Mouse (Mus musculus): ENCODE measurements around the gene Cited4. TPM values are rescaled to one million over a fixed set of nuclear protein-coding genes. Genes with fewer than 3 reads are reported as not detected.

The Cited4 gene
- polyA plus RNA-seq, 1 experiment from 2014 or later = 2.1 TPM

DNA sequence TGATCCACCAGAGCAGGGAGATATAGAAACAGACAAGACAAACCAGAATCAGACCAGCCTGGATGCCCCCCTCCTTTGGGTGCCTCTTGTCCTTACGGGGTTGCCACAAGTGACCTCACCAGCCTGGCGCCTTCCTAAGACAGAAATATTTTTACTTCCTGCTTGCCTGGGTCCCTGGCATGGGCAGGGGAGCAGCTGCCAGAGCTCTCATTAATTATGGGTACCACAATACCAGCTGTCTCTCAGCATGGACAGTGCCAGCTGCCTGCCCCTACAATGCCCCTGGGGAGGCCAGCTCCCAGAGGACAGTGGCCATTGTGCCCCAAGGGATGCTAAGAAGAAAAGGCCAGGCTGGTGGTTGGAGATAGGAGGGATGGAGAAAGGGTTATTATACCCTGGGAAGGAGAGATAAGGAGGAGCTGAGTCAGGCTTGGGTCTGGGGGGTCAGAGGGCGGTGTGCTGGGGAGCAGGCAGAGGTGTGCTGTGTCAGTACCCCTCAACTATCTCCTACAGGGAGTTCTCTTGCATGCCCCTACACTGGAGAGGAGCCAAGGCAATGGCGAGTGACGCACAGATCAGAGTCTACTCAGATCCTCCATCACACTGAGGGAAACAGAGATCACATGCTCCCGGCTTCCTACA, 47.6 kb downstream of the Cited4 start:
- no peaks in the 10 kb centered on the region for H3K36me3 ChIP-seq
- 73% methylated on average over 6 of the region's 6 CpGs for WGBS
- no peak overlapping the region for H3K4me3 ChIP-seq
- no peak overlapping the region for H3K27ac ChIP-seq
- H3K4me1 ChIP-seq = peaks cover 8% of the 10 kb centered on the region
- ATAC-seq (ENCODE audit: borderline replicate concordance, extremely low read depth, low FRiP score, low TSS enrichment) = no peak
- H3K9ac ChIP-seq = no peak overlapping the region
- H3K27me3 ChIP-seq = peaks cover 23% of the 10 kb centered on the region
- no peak overlapping the region for H3K4me2 ChIP-seq
- no peaks in the 10 kb centered on the region for H3K9me3 ChIP-seq

DNA sequence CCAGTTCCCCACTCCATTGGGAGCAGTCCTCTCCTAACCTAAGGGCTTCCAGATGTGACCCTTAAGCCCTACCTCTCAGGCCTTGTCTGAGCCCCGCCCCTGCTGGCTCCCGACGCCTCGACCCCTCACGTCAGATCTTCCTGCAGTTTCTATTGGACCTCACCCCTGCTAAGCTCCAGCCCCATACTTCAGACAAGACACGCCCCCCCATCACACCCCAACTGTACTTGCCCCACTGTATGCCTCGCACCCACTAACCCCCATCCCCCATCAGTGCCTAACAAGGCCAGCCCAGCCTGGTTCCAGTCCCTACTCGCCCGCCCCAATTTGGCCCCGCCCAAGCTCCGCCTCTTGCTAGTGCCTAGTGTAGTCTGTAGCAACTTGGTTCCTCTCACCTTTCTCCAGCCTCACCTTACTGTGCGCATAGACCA, 49.8 kb downstream of the Cited4 start:
- Histone ChIP-seq H3K4me2 (peak overlapping the region; percentile 74), H3K27ac (no peak overlapping the region), H3K4me1 (peaks cover 8% of the 10 kb centered on the region), H3K27me3 (peaks cover 23% of the 10 kb centered on the region), H3K4me3 (peak overlapping the region; percentile 36), H3K9ac (peak overlapping the region; percentile 29; the same call in 1 of the 2 replicates), H3K9me3 (no peaks in the 10 kb centered on the region), H3K36me3 (no peaks in the 10 kb centered on the region)
- 5% methylated on average over 12 of the region's 12 CpGs for WGBS
- peak; percentile 79 for ATAC-seq (ENCODE audit: borderline replicate concordance, extremely low read depth, low FRiP score, low TSS enrichment)

DNA sequence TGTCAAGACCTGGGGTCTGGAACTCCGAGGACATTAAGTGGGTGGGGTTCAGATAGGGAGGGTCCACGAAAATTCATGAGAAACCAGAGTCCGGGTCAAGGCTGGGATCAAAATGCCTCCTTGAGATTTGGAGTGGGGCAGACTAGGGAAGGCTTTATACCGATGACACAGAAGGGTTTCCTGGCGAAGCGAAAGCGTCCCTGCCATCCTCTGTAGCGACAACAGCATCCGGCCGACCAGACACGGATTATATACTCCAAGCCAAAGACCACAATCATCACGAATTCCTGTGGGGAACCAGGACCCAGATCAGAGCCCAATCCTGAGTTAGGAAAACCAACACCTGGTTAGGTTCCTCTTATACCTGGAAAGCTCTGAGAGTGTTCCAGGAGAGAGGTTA, 50.4 kb downstream of the Cited4 start:
- H3K27ac ChIP-seq = no peak overlapping the region
- peak overlapping the region; percentile 29; the same call in 1 of the 2 replicates for H3K9ac ChIP-seq
- H3K4me1 ChIP-seq = peaks cover 8% of the 10 kb centered on the region
- H3K9me3 ChIP-seq = no peaks in the 10 kb centered on the region
- peak overlapping the region; percentile 36 for H3K4me3 ChIP-seq
- no peak for ATAC-seq (ENCODE audit: borderline replicate concordance, extremely low read depth, low FRiP score, low TSS enrichment)
- no peaks in the 10 kb centered on the region for H3K36me3 ChIP-seq
- H3K27me3 ChIP-seq = peaks cover 24% of the 10 kb centered on the region
- 13% methylated on average over 12 of the region's 12 CpGs for WGBS
- H3K4me2 ChIP-seq = peak overlapping the region; percentile 74

Other genes with a start within 250 kb of the Cited4 start
- gene Slfnl1, start 134.3 kb upstream of the Cited4 start, polyA plus RNA-seq (2015; fragmentation: Nextera tagmentation; extraction: Ambion mirVana) = 0.09 TPM in 1 of 2 replicates, not detected in the other
- 85.6 and 87.4 TPM in 2 replicates for gene Ctps, start 96.3 kb upstream of the Cited4 start, polyA plus RNA-seq (2015; fragmentation: Nextera tagmentation; extraction: Ambion mirVana)
- gene Gm8439, start 77.8 kb upstream of the Cited4 start, polyA plus RNA-seq (2015; fragmentation: Nextera tagmentation; extraction: Ambion mirVana) = not detected in 2 replicates
- 4.4 and 4.9 TPM in 2 replicates for gene Kcnq4, start 82.0 kb downstream of the Cited4 start, polyA plus RNA-seq (2015; fragmentation: Nextera tagmentation; extraction: Ambion mirVana)
- gene Nfyc, start 165.0 kb downstream of the Cited4 start, polyA plus RNA-seq (2015; fragmentation: Nextera tagmentation; extraction: Ambion mirVana) = 93.7 and 99.5 TPM in 2 replicates
- 0.57 and 0.72 TPM in 2 replicates for gene Rims3, start 188.2 kb downstream of the Cited4 start, polyA plus RNA-seq (2015; fragmentation: Nextera tagmentation; extraction: Ambion mirVana)

Data from lung, embryonic 15.5 days (tissue).